Mouse (Mus musculus) adrenal gland (tissue): Measurements from ENCODE around the gene Fam189b.

Source experiments
- intact Hi-C: fragments of 180-260 bp; cut with DNase I; formaldehyde crosslinking; loops from one replicate; pipeline ENCODE4 v1.15.1; 2025
- microRNA-seq, 2 experiments: library from miRNA; unstranded; fragments of <30 nt; microRNA quantifications; one replicate each; pipeline ENCODE4; 2019

Fam189b gene

DNA sequence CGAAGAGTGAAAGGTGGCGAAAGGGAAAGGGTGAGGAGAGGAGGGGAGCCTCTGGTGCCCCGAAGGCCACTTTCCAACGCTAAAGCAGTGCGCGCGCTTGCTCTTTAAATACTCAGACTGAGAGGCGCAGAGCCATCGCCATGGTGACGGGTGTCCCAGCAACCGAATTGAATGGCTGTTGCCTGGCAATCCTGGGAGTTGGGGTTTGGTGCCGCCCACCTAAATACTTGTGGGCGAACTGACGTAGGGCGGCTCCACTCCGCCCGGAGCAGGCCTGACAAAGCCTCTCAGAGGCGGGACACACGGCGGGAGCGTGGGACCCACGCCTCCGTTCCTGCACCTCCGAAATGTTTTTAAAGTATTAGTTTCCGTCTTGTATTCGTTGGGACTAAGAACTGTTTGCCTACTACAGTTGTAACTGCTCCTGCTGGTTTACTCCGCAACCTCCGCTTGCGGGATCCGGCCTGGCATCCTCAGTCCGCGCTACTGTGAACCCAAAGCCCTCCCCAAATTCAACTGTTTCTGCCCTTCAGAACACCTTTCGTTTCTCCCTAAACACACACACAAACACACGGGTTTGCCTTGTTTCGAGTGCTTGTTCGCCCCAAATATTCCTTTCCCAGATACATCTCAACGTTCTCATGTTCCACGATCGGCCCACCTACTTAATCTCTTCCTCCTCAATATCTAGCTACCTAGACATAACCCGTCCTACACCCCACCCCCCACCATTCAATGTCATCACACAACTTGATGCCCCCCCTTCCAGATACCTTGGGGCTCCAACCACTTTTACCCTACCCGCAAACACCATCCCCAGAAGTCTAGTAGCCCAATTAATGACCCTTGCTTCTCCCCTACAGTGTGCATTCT, 44.6 kb downstream of the Fam189b start:
- intact Hi-C loops = no loop called here

DNA sequence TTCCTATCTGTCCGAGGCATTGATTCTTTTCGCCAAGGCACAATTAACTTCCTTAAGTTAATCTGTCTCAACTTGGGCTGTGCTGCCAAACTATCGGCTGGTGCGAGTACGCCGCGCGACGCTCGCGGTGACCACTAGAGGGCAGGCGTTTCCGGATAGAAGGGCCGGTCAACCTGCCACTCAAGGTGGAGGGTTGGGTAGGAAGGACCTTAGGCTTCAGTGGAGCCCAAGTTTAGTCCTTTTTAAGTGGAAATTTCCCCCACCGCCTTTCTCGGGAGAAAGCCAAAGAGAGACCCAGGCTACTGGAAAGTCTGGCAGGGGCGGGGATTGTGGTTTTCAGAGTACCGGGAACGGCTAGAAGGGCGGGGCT, 45.2 kb downstream of the Fam189b start:
- intact Hi-C loops = no loop called here

DNA sequence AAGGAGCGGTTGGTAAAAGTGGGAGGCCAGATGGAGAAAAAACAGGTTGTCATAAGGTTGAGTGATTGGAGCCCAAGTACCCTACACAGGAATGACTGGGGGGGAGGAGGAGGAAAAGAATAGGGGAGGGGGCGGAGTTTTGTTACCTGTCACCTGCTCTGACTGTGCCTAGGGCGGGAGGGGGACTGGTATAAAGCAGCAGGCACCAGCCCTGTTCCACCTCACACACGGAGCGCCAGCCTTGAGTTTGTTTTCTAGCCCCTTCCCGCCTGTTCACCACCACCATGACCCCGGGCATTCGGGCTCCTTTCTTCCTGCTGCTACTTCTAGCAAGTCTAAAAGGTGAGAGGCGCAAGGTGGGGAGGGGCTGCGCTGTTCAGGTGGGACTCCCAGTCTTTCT, 45.9 kb downstream of the Fam189b start, which contains the start of gene Muc1:
TSS of gene Muc1 (plus strand) at position 222 of the 400 bp plus-strand sequence.
- intact Hi-C loops = no loop called here

DNA sequence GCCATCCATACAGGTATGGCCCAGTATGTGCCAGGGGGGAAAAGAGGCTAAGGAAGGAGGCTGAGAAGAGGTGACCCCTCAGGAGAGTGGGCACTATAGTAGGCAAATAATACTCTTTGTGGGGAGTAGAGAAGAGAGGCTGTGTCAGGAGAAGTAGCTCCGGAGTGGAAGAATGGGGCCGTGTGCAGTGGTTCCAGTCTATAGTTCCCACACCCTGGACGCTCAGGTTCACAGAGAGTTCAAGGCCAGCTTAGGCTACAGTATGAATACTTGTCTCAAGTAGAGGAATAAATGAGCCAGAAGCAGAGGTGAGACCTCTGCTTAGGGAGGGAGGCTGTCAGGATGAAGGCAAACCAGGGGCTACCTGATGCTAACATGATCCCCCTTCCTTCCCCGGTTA, 46.3 kb downstream of the Fam189b start:
- intact Hi-C loops = no loop called here

DNA sequence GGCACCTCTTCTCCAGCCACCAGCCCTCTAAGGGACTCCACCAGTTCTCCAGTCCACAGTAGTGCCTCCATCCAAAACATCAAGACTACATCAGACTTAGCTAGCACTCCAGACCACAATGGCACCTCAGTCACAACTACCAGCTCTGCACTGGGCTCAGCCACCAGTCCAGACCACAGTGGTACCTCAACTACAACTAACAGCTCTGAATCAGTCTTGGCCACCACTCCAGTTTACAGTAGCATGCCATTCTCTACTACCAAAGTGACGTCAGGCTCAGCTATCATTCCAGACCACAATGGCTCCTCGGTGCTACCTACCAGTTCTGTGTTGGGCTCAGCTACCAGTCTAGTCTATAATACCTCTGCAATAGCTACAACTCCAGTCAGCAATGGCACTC, 47.6 kb downstream of the Fam189b start:
- intact Hi-C loops = no loop called here

DNA sequence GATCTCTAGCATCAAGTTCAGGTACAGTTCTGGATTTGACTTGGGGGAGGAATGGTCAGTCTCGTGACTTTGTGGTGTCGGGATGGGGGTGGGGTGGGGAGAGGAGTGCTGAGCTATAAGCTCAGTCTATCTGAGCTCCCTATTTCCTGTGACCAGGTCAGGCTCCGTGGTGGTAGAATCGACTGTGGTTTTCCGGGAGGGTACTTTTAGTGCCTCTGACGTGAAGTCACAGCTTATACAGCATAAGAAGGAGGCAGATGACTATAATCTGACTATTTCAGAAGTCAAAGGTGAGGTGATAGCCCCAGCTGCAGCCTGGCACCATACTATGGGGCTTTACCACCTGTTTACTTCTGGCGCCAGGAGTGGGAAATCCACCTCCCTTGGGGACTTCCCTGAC, 48.4 kb downstream of the Fam189b start:
- intact Hi-C loops = no loop called here

DNA sequence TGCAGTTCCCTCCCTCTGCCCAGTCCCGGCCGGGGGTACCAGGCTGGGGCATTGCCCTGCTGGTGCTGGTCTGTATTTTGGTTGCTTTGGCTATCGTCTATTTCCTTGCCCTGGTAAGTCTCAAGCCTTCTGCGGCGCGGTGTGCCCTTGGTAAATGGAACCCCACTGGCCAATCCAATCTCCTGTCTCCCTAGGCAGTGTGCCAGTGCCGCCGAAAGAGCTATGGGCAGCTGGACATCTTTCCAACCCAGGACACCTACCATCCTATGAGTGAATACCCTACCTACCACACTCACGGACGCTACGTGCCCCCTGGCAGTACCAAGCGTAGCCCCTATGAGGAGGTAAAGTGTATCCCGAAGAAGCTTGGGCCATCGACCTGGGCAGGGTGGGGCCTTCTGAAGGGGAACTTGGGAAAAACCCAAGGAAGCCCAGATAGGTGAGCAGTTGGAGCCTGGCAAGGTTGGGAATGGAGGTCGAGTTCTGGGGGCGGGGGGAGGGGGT, 48.9 kb downstream of the Fam189b start:
- intact Hi-C loops = no loop called here

DNA sequence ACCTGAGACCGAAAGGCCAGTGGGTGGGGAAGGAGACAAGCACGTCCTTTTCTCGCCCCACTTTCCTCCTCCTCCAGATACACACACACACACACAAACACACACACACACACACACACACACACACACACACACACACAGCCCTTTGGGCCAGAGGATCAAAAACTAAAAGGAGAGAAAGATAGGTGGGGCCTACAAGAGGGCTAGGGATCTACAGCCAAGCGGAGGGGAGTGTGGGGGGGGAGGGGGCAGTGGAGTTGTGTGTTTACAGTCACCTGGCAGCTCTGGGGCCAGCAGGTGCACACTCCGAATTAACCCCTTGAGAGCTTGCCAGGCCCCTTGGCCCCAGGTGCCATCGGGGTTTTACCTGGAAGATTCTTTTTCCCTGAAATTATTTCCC, 49.7 kb downstream of the Fam189b start:
- intact Hi-C loops = no loop called here

DNA sequence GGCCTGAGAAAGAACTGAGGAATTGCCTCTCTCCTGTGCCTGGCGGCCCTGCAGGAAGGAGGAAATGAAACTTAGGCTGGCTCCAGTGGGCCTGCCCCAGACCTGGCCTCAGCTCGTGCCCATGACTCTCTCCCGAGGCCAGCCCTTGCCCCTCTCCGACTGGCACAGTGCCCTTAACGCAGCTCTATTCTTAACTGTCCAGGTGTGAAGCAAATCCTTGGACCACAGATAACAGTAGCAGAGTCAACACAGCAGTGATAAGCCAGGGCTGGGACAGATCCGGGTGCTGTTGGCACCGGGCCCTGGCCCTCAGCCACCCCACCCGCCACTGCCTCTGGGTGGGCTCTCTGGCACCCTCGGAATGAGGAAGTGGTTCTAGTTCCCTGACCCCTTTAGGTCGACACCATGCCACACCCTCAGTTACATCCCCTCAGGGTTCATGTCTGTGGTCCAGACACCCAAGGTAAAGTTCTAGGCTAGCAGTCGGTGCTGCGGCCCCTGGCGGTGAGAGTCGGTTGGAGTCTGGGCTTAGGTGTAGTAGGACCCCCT, 50.7 kb downstream of the Fam189b start:
- intact Hi-C loops = no loop called here

DNA sequence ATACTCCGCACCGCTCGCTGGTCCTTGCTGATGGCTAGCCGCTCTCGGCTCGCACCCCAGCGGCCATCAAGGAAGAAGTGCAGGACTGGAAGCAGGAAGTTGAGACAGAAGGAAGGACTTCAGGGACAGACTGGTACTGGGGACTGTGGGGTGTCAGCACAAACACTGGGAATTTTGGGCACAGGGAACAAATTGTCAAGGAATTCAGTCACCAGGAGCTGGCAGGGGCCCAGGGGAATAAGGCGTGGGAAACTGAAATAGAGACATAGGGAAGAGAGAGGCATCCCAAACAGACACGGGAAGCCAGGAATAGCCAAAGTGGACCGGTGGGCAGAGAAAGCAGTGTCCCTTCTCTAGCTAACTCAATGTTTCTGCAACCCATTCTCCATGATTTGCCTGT, 53.6 kb downstream of the Fam189b start:
- intact Hi-C loops = no loop called here

DNA sequence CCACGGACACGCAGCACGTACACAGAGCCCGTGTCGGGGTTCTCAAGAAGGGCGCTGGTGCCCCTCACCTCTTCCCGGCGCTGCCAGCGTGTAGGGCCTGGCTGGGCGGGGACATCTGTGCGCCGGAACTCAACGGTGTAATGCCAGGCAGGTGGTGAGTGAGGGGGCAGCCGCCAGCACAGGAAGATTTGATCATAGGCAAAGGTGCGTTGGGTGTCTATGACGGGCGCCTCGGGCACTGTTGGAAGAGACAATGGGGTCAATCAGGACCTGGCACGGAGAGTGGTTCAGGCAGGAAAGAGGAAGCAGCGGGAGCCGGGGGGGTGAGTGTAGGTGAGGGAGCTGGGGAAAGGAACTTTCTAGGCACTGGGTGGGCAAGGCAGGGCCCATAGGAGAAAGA, 54.7 kb downstream of the Fam189b start:
- intact Hi-C loops = no loop called here

DNA sequence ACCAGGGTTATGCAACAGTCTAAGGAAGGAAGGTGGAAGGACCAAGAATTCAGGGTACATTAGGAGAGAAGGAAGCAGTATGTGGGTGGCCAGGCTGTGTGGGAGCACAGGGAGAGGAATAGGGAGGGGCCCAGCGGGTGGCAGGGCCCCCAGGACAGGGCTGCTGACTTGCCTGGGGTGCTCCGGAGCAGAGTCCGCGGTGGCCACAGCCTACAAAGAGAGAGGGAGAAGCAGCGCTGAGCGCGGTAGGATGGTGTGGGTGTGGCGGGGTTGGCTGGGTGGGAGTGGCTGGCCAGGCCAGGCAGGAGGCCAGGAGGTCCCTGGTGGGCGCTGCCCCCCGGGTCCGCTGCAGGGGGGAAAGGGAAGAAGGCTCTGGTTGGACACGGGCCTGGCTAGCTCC, 55.6 kb downstream of the Fam189b start:
- intact Hi-C loops = no loop called here

Small RNAs within 50 kb of the gene (microRNA-seq; reads per million reads assigned to microRNA genes)
- gene Mir92b = 54.2 to 69.1 reads per million in 2 experiments
